Mouse (Mus musculus) heart, postnatal 10 days (tissue): ENCODE results near the gene Clec18a. TPM values are rescaled to one million over a fixed set of nuclear protein-coding genes. Genes with fewer than 3 reads are reported as not detected.
A peak's percentile ranks its signal among the peaks of the same experiment; 100 is the strongest.
"Not testable (repeated sequence)": the region's sequence is repeated elsewhere in the genome, so short reads cannot be mapped to it uniquely, and the experiment has no call there.

ENCODE experiments used
- DNase-seq, 2 experiments: peaks; one replicate each; pipeline ENCODE4 v3.0.0; 2021
- intact Hi-C: fragments of 180-260 bp; cut with DNase I; formaldehyde crosslinking; loops from one replicate; pipeline ENCODE4 v1.15.1; 2025
- total RNA-seq, 2 experiments: library from RNA; stranded (reverse); gene quantifications; 2 replicates each; pipeline ENCODE4 v1.2.3; 2021

Gene Clec18a
- total RNA-seq, 2 experiments from 2014 or later = 0.12 to 0.24 TPM

DNA sequence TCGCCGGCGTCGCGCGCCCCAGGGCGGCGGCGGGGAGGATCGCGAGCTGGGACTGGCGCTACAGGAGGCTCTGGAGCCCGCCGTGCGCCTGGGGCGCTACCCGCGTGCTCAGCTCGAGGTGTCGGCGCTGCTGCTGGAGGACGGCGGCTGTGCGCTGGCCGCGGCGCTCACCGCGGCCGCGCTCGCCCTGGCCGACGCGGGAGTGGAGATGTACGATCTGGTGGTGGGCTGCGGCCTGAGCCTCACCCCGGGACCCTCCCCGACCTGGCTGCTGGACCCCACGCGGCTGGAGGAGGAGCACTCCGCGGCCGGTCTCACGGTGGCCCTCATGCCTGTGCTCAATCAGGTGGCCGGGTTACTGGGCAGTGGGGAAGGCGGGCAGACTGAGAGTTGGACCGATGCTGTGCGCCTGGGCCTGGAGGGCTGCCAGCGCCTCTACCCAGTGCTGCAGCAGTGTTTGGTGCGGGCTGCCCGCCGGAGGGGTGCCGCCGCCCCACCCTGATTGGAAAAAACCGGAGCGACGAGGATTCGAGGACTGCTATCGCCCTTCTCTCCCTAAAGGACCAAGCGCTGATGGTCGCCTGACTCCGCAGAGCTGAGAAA is 35.4 kb downstream of the Clec18a start:
- intact Hi-C loops = loop anchor here (2.0 kb wide), 1 partner anchor 34 kb away; no protein-coding TSS in a partner anchor
- DNase-seq = peak; percentile 41 to 45

DNA sequence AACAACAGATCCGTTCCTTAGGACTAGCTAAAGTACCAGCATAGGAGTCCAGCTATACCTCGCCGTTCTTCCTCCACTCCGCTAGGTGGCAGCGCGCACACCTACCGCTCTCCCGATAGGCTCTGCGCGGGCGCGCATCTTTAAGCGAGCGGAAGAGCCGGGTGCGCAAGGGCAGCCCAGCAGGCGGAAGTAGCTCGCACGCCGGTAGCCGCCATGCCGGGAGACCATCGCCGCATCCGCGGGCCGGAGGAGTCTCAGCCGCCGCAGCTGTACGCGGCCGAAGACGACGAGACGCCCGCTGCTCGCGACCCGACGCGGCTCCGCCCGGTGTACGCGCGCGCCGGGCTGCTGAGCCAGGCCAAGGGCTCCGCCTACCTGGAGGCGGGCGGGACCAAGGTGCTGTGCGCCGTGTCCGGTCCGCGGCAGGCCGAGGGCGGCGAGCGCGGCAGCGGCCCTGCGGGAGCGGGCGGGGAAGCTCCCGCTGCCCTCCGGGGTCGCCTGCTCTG is 36.0 kb downstream of the Clec18a start, which contains the start of gene Exosc6:
Exosc6 (plus strand) TSS at position 182 of the 506 bp plus-strand sequence.
- intact Hi-C loops = loop anchor here (2.0 kb wide), 1 partner anchor 35 kb away; no protein-coding TSS in a partner anchor
- peak; percentile 93 to 95 for DNase-seq

DNA sequence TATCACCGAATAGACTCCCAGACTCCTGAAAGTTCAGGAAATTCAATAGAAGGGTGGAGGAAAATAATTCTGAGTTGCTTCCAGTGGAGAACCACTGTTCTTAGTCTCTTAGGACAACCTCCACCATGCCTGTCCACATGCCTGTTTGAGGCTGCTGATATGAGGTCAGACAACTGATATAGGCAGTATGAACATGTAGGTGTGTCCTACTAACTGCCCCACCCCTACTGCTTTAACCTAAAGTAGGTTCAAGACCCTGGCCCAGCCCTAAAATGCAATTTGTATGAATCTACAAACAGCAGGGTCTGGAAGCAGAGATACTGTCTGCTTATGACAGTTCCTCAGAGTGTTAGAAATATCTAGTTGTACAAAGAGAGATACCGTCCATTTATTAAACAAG is 36.6 kb downstream of the Clec18a start:
- intact Hi-C loops = loop anchor here (2.0 kb wide), 1 partner anchor 35 kb away; no protein-coding TSS in a partner anchor
- peak in 1 of 2 experiments; percentile 11 for DNase-seq

DNA sequence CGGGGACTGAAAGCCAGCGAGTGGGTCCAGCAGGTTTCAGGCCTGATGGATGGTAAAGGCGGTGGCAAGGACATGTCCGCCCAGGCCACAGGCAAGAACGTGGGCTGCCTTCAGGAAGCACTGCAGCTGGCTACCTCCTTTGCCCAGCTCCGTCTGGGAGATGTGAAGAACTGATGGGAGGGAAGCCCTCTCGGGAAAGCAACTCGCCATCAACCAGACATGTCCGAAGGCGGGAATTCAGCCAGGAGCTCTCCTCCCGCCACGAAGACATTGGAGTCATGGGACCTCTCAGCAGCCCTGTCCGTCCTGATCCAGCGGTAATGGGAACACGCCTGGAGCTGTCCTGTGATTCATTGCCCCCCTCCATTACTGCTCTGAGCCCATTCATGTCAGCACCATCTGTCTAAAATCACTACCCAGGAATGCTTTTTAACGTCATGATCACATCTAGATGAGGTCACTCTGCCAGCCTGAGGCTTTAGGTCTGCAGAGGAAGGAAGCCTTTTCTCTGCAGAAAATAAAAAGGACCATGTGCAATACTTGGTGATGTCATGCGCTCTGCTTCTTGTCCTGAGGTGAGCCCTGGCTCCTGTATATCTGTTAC is 37.1 kb downstream of the Clec18a start:
- intact Hi-C loops = no loop called here
- no peak for DNase-seq

DNA sequence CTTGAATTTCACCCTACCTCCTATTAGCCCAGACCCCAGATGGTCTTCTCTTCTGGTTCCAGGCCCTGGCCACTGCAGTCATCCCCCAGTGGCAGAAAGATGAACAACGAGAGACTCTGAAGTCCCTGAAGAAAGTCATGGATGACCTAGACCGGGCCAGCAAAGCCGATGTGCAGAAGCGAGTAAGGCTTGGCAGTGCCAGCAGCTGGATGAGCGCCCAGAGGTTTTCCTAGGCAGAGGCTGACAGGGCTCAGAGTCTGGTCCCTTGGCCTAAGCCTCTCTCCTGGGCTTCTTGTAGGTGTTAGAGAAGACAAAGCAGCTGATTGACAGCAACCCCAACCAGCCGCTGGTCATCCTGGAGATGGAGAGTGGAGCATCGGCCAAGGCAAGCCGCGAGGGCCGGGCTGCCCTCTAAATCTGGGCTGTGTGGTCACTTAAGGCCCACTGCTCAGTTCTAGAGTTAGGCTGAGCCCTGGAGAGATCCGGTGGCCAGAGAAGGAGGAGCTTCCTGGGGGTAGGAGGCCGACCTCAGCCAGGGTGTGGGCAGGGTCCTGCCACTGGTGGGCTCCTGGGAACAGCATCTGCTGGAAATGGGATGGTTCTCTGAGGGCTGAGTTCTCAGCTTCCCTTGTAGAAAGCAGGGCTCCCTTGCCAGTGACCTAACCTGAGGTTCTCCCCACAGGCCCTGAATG is 38.3 kb downstream of the Clec18a start:
- peak in 1 of 2 experiments; percentile 34 for DNase-seq
- intact Hi-C loops = no loop called here

DNA sequence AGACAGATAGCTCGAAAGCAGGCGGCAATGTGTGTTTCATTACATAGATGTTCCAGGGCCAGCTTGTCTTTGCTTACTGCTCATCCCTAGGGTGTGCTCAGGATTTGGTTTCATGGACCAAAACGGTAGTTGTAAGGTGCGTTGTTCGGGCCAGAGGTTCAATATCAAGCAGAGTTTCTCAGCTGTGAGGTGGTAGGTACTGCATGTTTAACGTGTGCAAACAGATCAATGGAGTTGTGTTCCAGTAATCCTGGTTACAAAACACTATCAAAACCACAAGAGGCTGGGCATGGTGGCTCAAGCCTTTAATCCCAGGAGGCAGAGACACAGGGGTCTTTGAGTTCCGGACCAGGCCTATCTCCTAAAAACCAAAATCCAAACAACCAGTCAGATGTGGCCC is 43.1 kb downstream of the Clec18a start:
- no peak for DNase-seq
- intact Hi-C loops = no loop called here

DNA sequence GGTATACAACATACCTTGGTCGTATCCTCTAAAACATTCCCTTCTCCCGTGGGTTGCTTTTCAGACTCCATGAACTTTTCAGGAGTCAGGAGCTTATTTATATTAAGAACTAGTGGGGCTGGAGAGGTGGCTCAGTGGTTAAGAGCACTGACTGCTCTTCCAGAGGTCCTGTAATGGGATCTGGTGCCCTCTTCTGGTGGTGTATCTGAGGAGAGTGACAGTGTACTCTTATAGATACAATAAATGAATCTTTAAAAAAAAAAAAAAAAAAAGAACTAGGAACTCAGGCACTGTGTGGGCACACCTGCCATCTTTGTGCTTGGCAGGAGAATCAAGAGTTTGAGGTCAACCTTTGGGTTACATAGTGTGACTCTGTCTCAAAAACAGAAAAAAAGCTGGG is 43.5 kb downstream of the Clec18a start:
- DNase-seq = no peak
- intact Hi-C loops = no loop called here

DNA sequence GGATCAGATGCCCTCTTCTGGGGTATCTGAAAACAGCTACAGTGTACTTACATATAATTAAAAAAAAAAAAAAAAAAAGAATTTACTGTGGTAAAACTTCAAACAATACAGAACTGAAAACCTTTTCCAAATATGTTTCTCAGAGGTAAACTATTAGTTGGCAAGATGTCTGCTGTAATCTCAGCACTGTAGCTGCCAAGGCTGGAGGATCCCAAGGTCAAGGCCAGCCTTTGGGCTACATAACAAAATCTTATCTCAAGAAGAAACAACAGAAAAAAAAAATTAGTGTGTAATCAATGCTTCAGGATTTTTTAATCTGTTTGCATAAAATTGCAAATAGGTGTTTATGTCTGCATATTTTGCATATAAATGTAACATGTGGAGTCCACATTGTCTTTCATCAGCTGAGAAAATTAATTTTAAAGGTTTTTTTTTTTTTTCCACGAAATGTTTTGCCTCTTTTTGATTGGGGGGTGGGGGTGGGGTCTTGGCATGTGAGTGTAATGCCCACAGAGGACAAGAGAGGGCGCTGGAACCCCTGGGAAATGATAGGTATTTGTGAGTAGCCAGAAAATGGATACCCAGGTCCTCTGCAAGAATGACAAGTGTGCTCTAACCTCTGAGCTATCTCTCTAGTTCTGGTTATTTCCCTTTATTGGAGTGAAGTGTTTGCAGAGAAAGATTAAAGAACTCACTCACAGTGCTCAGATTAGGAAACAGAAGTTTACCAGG is 48.1 kb downstream of the Clec18a start:
- intact Hi-C loops = no loop called here
- no peak for DNase-seq

DNA sequence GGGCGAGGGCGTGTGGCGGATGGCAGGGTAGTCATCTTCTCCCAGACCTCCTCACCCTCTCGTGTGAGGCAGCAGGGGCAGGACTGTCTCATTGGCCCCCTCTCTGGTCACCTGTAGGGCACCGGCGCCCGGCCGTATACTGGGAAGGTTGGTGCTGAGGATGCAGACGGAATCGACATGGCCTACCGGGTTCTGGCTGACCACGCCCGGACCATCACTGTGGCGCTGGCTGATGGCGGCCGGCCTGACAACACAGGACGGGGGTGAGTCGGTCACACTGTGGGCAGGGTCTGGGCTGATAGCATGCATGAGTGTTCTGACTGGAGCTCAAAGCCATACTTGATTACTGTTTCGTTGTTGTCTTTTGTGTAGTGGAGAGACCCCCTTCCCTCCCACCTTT is 49.7 kb downstream of the Clec18a start:
- no peak for DNase-seq
- intact Hi-C loops = no loop called here

DNA sequence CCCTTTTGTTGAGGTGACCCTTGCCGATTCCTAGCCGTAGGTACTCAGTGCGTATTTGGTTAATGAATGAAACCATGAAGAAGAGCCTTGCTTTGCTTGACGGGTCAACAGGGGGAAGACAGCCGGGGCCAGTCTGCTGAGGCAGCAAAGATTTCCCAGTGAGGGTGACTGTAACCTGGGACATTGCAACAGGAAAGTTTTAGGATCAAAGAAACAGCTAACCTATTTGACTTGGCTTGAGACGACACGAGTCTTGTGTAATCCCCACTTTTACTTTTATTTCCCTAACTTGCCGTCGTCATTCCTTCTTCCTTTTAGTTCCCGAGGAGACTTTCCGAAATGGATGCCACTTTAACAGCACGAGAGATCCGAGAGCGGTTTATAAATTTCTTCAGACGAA is 55.6 kb downstream of the Clec18a start:
- intact Hi-C loops = no loop called here

DNA sequence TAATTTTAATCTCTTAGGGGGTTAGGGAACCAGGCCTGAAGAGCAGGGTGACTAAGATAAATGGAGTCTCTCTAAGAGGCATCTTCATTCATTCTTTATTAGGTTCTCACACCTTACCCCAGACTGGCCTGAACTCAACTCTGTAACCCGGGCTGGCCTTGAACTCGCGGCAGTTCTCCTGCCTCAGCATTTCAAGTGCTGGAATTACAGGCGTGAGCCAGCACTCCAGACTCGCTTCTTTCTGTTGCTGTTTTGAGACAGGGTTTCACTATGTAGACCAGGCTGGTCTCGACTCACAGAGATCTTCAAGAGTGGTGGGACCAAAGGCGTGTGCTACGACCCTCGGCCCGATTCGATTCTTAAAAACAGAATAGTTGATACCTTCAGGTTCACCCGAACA is 58.0 kb downstream of the Clec18a start:
- DNase-seq = no peak
- intact Hi-C loops = no loop called here

More for the DNA sequence above, 55.6 kb downstream of the Clec18a start:
- DNase-seq = no peak

DNA sequence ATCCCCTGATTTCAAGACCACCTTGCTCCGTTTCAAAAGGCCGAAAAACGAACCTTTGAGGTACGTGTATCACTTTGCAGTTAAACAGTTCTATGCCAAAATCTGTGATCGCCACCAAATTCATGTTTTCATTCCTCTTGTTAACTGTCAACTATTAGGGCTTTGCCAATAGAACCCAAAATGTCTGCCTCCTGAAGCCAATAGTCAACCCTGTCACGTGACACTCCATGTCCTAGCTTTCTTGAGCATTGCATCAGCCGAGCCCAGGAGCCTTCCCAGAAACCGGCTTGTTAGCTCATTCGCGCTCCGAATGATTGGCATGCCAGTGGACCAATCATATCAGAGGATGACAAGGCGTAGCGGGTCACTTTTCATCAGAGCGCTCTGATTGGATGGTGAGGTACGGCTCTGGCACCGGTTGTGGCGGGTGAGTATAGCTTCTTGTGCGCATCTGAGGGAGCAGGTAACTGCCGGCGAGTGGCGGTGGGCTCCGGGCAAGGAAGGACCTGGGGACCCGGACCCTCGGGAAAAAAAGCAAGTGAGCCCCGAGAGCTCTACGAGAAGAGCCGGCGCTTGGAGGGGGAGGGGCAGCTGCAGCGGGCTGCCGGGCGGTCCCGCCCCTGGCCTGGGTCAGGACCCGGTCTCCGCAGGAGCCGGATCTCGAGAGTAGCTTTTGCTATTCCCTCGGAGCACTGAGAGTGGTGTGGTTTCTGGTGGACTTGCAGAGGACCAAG is 58.6 kb downstream of the Clec18a start:
- DNase-seq = peak; percentile 99 to 100
- intact Hi-C loops = no loop called here

DNA sequence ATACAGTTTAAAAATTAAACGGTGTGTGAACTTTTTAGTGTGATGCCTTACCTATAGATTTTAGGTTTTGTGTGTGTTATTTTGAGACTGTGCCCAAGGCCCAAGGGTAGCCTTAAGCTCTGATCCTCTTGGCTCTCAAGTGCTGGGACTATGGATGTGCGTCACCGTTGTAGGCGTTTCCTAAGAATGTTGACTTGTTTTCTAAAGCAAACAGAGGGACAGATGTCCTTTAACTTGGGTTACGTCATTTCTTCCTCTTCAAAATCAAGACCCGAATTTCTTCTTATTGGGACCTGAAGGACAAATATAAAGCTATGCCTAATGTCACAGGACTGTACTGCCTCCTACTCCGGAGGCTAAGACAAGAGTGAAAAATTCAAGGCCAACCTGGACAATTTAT is 59.3 kb downstream of the Clec18a start, which contains the start of gene Aars:
Aars (plus strand) TSS at position 229 of the 400 bp plus-strand sequence.
- no peak for DNase-seq
- intact Hi-C loops = no loop called here

DNA sequence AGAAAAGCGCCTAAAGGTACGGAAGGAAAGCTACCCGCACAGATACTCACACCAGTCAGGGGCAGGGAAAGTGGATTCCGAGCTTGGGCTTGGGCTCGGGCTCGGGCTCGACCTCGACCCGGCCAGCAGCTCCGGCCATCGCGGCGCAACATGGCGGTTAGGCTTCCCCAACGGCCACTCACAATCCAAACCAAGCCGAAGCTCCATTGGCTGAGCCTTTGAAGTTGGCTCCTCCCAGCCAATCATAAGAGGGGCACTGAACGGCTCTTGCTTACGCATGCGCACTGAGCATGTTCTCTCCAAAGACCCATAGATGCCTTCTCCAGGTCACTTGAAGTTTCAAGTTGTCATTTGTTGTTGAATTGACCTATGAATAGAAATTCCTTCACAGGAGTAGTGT is 60.7 kb downstream of the Clec18a start, which contains the start of gene Ddx19b:
Ddx19b (minus strand) TSS at position 180 of the 400 bp plus-strand sequence.
- DNase-seq = no peak
- intact Hi-C loops = no loop called here

DNA sequence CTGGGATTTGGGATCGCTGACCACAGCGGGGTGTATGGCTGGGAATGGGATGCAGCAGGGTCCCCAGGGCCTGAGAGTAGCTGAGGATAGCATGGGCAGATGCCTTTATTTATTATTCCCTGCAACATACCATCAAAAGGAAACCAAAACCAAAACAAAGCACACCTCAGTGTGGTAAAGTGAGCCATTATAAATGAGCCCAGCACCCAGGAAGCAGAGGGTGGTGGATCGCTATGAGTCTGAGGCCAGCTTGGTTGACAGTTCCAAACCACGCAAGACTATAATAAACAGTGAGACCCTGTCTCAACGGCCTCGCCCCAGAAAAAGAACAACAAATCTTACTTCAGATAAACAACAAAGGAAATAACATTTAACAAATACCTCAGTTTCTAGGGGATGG is 62.2 kb downstream of the Clec18a start:
- no peak for DNase-seq
- intact Hi-C loops = no loop called here

DNA sequence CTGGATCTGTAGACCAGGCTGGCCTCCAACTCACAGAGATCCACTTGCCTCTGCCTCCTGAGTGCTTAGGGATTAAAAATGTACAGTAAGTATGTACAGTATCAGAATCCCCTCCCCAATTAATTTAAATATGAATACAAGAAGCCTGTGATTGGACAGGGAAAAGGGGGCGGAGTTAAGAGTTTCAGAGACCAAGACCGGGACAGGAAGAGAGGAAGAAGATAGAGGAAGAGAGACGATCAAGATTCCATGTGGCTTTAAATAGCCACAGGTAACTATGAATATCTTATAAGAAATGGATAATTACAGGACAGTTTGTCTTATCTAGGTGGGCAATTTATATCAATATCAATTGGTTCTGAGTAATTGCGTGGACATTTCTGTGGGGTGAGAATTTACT is 62.6 kb downstream of the Clec18a start:
- no peak for DNase-seq
- intact Hi-C loops = no loop called here

DNA sequence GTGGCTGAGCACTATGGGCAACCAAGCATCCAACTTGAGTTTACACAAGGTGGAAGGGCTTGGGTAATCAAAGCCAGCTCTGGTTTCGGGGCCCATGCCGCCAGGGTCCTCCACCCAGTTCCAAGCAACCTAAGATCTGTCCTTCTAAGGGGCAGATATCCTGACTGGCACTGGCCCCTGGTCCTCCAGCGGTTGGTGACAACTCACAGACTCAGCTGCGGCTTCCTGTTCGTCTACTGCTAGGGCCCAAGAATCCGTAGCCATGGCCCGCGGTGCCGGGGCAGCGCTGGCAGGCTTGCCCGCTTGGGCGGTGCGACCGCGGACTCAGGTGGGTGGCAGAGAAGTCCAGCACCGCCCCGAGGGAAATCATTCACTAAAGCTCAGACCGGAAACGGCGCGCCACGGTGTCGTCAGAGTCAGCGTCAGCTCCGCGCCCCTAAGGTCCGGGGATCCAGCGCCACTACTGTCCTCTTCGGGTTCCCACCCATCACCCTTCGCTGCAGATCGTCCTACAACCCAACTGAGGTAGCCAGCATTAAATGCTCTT is 64.8 kb downstream of the Clec18a start:
- peak; percentile 89 to 92 for DNase-seq
- intact Hi-C loops = no loop called here

DNA sequence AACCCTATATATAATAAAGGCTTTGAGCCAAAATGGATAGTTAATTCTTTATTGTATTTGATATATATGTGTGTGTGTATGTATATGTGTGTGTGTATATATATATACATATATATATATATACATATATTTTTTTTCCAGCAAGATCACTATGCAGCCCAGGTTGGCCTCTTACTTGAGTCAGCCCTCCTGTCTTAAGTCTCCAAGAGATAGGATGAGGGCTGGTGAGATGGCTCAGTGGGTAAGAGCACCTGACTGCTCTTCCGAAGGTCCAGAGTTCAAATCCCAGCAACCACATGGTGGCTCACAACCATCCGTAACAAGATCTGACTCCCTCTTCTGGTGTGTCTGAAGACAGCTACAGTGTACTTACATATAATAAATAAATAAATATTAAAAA is 65.6 kb downstream of the Clec18a start:
- intact Hi-C loops, DNase-seq: not testable (repeated sequence)

DNA sequence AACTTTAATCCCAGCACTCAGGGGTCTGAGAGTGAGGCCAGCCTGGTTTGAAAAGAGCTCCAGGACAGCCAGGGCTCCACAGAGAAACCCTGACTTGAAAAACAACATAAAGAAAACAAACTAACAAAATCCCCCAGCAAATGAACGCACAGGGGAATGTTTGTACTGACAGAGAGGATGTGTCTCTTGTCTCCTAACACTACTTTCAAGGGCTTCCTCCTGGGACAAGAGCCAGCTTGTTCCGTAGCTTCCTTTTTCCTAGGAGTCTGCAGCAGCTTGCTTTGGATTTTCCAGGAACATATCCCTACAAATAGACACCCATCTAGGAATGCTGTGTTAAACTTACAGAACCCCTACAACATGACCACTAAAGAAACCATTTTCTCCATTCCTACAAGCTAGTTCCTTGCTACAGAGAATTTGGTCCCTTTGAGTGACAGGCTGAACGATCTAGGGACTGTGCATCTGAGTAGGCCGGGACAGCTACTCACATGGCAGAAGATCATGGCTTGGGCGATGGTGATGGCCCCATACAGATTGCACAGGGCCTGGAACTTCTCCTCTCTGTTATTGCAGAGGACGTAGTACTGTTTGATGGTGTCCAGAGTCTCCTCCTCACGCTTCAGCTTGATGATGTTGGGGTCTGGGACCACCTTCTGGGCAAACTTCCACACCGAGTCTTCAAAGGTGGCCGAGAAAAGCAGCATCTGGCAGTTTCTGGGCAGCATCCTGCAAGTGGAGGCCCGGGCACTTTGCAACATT is 81.8 kb downstream of the Clec18a start:
- DNase-seq, intact Hi-C loops: not testable (repeated sequence)
